Mouse (Mus musculus) retina, embryonic 14.5 days (tissue): ENCODE measurements at regions not wholly inside any gene's neighbourhood (a gene's known extent, or its start where the extent isn't known, plus 50 kb on each side); places are given as distances from the start of the nearest gene placed in this dataset.
"Not testable (repeated sequence)": the region's sequence is repeated elsewhere in the genome, so short reads cannot be mapped to it uniquely, and the experiment has no call there.

Experiments used
- DNase-seq: peaks from one replicate; pipeline ENCODE4 v3.0.0-alpha.2; 2015; ENCODE audit warnings: low spot score

DNA sequence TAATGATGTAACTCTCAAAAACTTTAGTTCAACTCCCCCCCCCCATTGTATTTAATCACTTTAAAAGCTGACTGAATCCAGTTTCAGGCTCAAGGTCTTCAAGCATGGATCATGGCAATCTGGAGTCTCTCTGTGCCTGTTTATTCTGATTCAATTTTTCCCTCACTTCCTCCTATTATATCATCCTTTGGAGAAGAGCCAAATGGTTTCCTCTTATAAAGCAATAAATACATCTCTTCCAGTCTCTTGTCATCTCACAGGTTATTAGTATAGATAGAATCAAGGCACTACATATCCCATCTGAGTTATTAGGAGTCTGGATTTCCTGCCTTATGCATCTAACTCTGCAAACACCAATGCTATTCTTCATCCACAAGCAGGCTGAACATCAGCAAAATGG, 530.2 kb upstream of the Pdcd1 start:
- DNase-seq, result no peak

DNA sequence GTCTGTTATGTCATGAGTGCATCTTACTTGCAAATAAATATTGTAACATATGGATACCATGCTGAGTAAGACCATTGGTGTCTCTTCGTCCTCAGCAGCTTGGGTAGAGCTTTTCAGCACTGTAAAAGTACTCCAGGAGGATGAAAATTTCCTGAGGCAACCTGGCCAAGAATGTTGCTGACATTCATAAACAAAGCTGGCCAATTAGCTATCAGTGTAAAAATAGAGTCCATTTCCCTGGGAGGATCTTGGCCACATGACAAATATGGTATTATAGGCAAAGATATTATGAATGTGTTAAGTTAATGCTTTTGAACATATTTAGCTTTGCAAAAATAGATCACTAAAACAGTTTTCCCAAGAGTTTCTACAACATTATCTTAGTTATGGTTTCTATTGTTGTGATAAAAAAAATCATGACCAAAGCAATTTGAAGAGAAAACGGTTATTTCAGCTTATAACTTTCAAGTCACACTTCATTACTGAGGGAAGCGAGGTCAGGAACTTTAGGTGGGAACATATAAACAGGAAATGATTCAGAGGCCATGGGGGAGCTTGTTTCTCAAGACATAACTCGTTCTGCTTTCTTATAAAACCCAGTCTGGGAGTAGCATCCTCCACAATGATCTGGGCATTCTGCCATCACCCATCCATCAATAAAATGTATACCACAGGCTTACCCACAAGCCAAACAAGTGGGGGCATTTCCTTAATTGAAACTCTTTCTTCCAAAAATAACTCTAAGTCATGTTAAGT, 529.5 kb upstream of the Pdcd1 start:
- no peak for DNase-seq

DNA sequence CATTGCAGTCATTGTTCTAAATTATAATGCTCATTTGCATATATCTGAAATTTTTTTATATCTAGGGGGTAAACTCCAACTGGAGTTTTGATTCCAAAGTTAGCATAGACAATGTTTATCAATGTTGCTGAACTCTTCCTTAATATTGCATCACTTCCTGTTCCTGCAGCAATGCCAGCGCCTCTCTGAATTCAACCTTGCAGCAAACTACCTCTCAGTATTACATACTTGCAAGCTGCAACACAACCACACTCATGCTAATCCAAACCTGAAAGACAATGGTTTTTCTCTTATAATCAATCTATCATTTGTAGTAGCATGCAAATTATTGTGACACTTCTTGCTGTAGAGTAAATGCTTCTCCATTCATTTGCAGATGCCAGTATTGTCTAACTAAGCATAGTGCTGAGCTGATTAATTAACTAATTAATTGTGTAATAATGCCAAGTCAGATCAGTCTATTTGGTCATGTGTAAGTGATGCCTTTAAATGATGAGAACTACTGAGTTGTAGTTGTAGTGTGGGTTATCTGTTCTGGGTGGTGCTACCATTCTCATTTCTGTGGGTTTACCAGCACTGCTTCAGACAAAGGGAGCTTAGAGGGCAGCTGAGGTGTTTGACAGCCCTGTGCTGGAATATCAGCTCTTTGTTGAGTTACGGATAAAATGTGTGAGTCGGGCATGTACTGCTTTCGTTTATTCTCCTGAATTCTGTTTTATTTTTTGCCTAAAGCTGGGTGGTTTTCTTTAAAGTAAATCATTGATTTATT, 480.6 kb upstream of the Pdcd1 start:
- DNase-seq, result no peak

GRCm38 (mm10) chr1:94504080-94504520, 451.7 kb upstream of the Pdcd1 start:
- DNase-seq, result no peak

DNA sequence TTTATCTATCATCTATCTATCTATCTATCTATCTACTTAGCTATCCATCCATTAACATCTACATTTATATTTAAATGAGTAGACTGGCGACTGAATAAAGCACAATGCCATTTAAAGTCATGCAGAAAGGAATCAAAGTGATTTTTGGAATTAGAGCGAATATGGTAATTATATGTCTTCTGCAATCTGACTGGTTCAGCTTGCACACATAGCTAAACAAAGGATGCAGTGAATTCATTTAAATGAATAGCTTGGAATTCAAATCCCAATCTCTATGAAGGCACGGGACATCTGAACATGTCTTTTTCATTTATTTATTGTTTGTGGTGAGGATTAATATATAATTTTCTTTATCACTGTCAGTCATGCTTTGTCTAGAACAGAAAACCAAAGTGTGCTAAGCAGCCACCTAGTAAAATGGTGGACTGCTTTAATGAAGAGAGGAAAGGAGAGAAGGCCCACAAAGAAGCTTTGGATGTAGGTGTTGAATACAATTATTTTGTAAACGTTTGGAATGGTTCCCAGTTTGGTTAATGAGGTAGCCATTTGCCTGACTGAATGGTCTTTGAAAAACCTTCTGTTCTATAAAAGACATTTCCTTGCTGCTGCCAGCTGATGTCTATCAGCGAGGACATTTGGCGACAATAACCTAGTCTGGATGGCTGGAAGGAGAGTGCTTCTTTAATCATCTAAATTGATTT, 451.2 kb upstream of the Pdcd1 start:
- DNase-seq, result no peak

DNA sequence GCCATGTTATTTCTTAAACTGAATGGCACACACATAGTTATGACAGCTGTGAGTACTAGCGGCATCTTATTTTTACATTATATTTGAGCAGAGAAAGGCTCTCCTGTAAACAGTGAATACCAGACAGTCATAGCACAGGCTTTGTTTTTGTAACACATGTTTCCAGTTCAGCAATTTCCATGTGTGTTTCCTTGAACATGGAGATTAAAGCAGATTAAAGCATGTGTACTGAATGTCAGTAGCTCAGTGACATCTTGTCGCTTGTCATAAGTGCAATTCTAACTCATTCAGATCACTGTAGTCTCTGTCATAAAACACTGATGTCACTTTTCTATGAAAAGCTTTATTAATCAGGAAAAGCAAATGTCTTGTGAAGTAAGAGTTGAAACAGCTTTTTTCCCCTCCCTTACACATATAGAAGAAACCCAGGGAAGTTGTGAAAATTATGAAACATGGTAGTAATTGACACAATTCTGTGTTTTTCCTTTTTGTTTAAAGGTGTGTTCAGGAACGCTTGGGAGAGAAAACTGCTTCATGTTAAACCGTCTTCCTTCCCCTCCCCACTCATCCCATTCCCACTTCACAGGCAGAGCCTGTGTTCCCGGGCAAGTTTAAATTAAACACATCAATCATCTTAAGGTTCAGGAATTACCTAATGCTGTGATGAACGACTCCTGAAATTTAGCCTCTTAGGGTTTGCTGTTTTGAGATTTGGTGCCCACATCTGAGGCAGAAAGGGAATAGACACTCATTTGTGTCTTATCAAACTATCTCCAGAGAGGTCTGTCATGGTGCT, 449.9 kb upstream of the Pdcd1 start:
- DNase-seq, result no peak

GRCm38 (mm10) chr1:94496992-94497391, 444.6 kb upstream of the Pdcd1 start:
- DNase-seq, result no peak

- DNase-seq, result no peak
Observed at GRCm38 (mm10) chr1:94496341-94496740, 444.0 kb upstream of the Pdcd1 start.

DNA sequence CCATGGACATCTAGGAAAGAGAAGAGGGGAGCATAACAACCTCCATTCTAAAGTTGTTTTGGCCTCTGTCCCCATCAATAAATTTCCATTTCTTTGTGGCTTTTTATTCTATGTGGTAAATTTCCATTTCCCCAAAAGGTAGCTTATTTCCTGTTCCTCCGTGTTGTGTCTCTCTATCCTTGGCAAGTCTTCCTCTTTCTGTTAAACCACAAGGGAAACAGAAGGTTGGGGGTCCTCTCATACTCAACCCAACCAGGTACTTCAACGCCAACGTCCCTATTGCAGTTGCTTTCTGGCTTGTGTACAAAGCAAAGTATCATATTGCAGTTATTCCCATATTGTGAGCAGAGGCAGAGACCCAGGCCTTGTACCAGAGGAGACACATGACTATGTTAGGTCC, 434.7 kb upstream of the Pdcd1 start:
- no peak for DNase-seq

GRCm38 (mm10) chr1:94469834-94470233, 417.5 kb upstream of the Pdcd1 start:
- DNase-seq, result not testable (repeated sequence)

DNA sequence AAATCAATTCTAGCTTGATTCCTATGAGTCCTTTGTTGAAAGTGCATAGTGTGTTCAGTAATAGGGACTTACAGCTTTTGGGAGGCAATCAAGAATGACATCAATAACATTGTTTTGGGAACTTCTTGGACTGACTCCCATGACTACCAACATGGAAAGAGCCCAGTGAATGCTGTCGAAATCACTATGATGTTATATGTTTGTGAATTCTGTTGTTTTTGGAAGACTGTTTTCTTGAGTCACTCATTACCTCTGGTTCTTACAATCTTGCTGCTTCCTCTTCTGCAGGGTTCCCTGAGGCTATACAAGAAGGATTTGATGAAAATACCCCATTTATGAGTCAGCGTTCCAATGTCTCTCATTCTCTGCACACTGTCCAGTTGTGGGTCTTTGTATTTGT, 371.4 kb upstream of the Pdcd1 start:
- DNase-seq, result no peak

DNA sequence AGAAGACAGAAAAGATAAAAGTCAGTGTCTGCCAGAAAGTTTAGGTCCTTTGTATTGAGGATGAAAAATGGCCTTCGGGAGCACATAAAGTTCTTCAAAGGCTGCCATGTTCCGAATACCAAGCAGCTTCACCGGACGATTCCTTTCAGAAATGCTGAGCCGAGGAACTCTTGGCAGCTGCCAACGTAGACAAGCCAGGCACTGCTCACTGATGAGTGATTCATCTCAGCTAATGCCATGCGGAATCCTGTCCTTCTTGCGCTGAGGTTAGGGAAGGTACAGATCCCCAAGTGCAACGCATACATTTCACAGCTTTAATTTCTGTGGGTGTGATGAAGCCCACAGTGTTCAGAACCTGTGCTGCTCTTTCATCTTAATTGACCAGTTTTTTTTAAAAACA, 360.7 kb upstream of the Pdcd1 start:
- no peak for DNase-seq

DNA sequence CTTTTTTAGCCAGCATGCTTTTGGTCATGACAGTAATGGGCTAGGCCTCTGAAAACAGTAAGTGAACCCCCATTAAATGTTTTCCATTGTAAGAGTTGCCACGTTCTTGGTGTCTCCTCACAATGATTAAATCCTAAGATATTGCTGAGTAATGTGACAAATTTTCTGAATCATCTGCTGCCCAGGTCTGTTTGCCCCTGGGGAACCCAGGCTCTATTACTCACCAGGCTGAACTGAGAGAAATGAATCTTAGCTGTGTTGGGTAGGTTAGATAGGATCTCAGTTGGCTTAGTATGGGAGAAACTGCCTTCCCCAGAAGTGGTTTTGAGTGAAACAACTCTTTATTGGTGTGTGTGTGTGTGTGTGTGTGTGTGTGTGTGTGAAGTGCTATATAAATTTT, 314.3 kb upstream of the Pdcd1 start:
- no peak for DNase-seq

GRCm38 (mm10) chr1:94356996-94357395, 304.6 kb upstream of the Pdcd1 start:
- no peak for DNase-seq

DNA sequence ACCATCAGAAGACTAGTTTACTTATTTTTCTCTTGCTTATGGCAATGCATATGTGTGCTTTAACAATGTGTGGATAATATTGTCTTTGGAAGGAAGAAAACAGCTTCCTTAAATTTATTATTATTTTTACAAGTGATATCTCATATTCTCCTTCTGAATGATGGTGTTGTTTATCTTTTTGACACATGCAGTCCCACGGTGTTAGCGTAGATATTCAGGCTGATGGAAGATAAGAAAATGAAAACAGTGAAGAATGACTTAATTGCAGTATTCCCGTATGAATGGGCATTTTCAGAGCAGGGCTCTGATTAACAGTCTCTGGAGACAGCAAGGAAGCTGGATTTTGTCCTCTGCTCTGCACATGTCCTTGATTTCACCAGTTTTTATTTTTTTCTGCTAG, 303.5 kb upstream of the Pdcd1 start:
- DNase-seq, result no peak

- DNase-seq, result no peak
Observed at GRCm38 (mm10) chr1:94342576-94342975, 290.2 kb upstream of the Pdcd1 start.

- DNase-seq, result no peak
Observed at GRCm38 (mm10) chr1:94341237-94341636, 288.9 kb upstream of the Pdcd1 start.

DNA sequence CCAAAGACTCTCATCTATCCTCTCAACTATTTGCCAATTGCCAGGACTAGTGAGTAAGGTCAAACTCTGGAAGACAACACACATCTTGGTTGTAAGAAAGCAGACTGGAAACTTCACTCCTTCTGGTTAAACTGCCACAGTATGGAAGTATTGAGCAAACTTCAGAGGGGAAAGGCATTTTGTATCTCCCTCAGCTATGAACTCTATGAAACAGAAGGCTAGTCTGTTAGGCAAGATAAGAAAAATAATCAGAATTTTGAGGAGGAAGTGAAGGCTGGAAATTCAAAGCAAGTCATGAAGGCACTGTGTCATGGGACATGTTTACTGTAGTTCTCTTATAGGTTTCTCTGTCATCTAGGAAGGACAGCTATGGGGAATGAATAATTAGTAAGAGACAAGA, 265.7 kb upstream of the Pdcd1 start:
- no peak for DNase-seq

DNA sequence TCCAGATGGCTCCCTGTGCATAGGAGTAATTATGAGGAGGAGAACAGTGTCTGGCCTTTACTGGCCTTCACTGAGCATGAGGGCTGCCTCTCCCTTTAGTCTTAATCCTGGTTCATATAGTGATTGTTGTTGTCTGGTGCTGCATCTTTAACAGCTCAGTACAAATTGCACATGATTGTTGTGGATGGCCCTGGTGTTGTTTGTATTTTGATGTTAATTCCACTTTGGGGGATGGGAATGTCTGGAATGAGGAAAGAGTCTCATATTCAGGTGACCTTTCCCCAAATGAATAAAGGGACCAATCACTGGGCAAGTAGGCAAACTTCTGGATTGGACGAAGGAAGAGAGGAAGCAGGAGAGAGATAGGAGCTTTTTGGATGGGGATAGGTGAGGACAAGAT, 246.0 kb upstream of the Pdcd1 start:
- no peak for DNase-seq

DNA sequence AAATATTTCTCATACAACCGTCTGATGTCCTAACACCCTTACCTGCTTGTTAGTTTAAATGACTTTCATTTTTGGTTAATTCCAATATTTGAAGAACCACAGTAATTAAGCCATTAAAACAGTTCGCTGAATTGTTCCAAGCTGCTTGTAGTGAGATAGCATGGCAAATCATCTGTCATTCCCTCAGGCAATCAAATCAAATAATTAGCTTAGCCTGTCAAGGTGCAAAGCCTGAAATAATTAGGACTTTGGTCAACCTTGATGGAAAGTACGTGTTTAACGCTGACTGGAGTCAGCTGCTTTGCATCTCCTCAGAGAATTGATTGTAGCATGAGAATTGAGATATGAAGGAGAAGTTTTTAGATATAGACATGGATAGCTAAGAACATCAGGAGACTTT, 220.2 kb upstream of the Pdcd1 start:
- no peak for DNase-seq

DNA sequence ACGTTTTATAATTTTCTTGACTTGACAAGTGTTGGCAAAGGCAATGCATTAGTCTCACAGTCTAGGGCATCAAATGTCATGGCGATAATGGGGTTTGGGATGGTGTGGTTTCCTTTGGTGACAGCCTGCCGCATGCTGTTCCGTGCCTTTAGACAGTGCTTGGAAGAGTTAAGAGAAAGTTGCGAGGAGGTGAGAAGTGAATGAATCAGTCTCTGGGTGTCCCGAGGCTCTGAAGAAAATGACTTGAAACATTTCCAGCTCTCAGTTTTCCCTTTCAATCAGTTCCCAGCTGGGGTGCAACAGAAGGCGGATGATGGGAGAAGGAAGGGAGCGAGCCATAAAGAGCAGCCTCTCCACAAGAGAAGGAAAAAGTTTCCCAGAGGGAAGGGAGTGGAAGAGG, 211.0 kb upstream of the Pdcd1 start:
- DNase-seq, result no peak

DNA sequence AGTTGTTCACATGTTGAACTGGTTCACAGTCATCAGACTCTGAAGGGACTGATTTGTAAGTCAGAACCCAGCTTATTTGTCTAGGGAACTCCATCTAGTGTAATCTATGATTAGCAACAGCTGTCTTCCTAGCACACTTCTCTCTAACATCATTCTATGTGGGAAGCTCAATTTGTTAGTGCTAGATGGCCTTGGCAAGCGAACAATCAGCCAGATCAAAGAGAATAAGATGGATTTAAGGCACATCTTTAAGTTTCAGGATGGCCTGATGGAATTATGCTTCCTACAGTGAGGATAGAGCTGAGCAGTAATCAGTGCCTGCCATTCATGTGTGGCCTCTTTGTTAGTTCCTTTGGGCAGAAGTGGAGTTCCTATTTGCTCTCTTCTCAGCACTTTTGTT, 183.1 kb upstream of the Pdcd1 start:
- DNase-seq, result no peak
